Mouse (Mus musculus) cortical plate, adult 2 months (tissue): ENCODE data around the gene Psmc4. TPM values are rescaled to one million over a fixed set of nuclear protein-coding genes. Genes with fewer than 3 reads are reported as not detected.

Experiments used
- H3K27ac ChIP-seq: fragments of 200-500 bp; 2 replicates; pipeline ENCODE4 v1.5.1; 2012; ENCODE audit warnings: low read length, control low read depth, inconsistent platforms; ENCODE audit not compliant: insufficient read depth
- H3K4me1 ChIP-seq: fragments of 200-500 bp; 2 replicates; pipeline ENCODE4 v1.6.1; 2011; ENCODE audit warnings: low read length; ENCODE audit not compliant: control insufficient read depth, insufficient read depth
- H3K4me3 ChIP-seq: fragments of 200-500 bp; 2 replicates; pipeline ENCODE4 v1.5.1; 2011; ENCODE audit warnings: mild to moderate bottlenecking, low read length, control low read depth; ENCODE audit not compliant: insufficient read depth
- CTCF ChIP-seq: fragments of 200-500 bp; IDR thresholded peaks from 2 replicates; pipeline ENCODE4 v1.5.1; 2011; ENCODE audit warnings: mild to moderate bottlenecking, control low read depth, low read length; ENCODE audit not compliant: insufficient read depth; ENCODE audit errors: extremely low read depth
- POLR2A ChIP-seq: fragments of 200-500 bp; IDR thresholded peaks from 2 replicates; pipeline ENCODE4 v1.6.1; 2011; ENCODE audit warnings: mild to moderate bottlenecking, low read length, control low read depth; ENCODE audit not compliant: insufficient read depth; ENCODE audit errors: extremely low read depth
- polyA plus RNA-seq: library from polyadenylated mRNA; depleted of rRNA; stranded (reverse); fragments of >200 nt; gene quantifications from 2 replicates; pipeline ENCODE4 v1.2.3, GENCODE M21; 2012; rRNA removed

Psmc4 gene
- 178 and 181 TPM in 2 replicates for polyA plus RNA-seq

GRCm38 (mm10) chr7:28049476-28050409 lies at the start of gene Psmc4:
TSS of gene Psmc4 (minus strand) at chr7:28050101.
- Histone ChIP-seq H3K27ac (no peak within 1 kb of the TSS), H3K4me3 (peak within 1 kb of the TSS; percentile 74), H3K4me1 (no peaks in the 10 kb centered on the region)
- TF ChIP-seq POLR2A (peak; percentile 89), CTCF (peak; percentile 72)

GRCm38 (mm10) chr7:28099101-28099500 lies 49.2 kb upstream of the Psmc4 start:
- no peak for TF ChIP-seq POLR2A
- no peak overlapping the region for H3K4me3 ChIP-seq

GRCm38 (mm10) chr7:28093541-28093940 lies 43.6 kb upstream of the Psmc4 start:
- H3K27ac ChIP-seq = no peak overlapping the region
- H3K4me3 ChIP-seq = no peak overlapping the region
- no peaks in the 10 kb centered on the region for H3K4me1 ChIP-seq
- TF ChIP-seq CTCF = no peak
- no peak for TF ChIP-seq POLR2A

More at GRCm38 (mm10) chr7:28099101-28099500, 49.2 kb upstream of the Psmc4 start:
- no peaks in the 10 kb centered on the region for H3K4me1 ChIP-seq
- no peak overlapping the region for H3K27ac ChIP-seq

GRCm38 (mm10) chr7:28086236-28086635 lies 36.3 kb upstream of the Psmc4 start:
- Histone ChIP-seq H3K4me1 (0 out of 2 replicates have a peak, but pooled peaks cover 3% of the 10 kb centered on the region), H3K27ac (no peak overlapping the region), H3K4me3 (no peak overlapping the region)
- no peak for TF ChIP-seq POLR2A
- TF ChIP-seq CTCF = no peak

- Histone ChIP-seq H3K27ac (no peak overlapping the region), H3K4me3 (no peak overlapping the region), H3K4me1 (0 out of 2 replicates have a peak, but pooled peaks cover 3% of the 10 kb centered on the region)
- no peak for TF ChIP-seq CTCF
- TF ChIP-seq POLR2A = no peak
Observed at GRCm38 (mm10) chr7:28084215-28084614, 34.3 kb upstream of the Psmc4 start.

- H3K4me1 ChIP-seq = no peaks in the 10 kb centered on the region
- H3K4me3 ChIP-seq = no peak within 1 kb of the TSS
- H3K27ac ChIP-seq = no peak within 1 kb of the TSS
- no peak for TF ChIP-seq CTCF
- TF ChIP-seq POLR2A = no peak
Observed at GRCm38 (mm10) chr7:28070531-28071298, 20.8 kb upstream of the Psmc4 start, which contains the start of gene Fcgbp. TSS of gene Fcgbp (plus strand) at chr7:28071236.

GRCm38 (mm10) chr7:28069546-28070172 lies 19.8 kb upstream of the Psmc4 start:
- TF ChIP-seq POLR2A = no peak
- no peak for TF ChIP-seq CTCF
- Histone ChIP-seq H3K27ac (no peak overlapping the region), H3K4me3 (no peak overlapping the region), H3K4me1 (no peaks in the 10 kb centered on the region)

GRCm38 (mm10) chr7:28068661-28069060 lies 18.8 kb upstream of the Psmc4 start:
- Histone ChIP-seq H3K27ac (no peak overlapping the region), H3K4me3 (no peak overlapping the region), H3K4me1 (no peaks in the 10 kb centered on the region)
- TF ChIP-seq CTCF (no peak), POLR2A (no peak)

- H3K4me1 ChIP-seq = no peaks in the 10 kb centered on the region
- H3K4me3 ChIP-seq = no peak overlapping the region
- TF ChIP-seq POLR2A (no peak), CTCF (no peak)
- no peak overlapping the region for H3K27ac ChIP-seq
Observed at GRCm38 (mm10) chr7:28059972-28060371, 10.1 kb upstream of the Psmc4 start.
